Mouse (Mus musculus) lung, postnatal 0 days (tissue): Measurements from ENCODE around the gene Ralgps2.

Experiments used
- CTCF ChIP-seq: IDR thresholded peaks from 2 replicates; pipeline ENCODE4 v1.5.1; 2016; ENCODE audit warnings: antibody characterized with exemption, mild to moderate bottlenecking
- EP300 ChIP-seq: IDR thresholded peaks from 2 replicates; pipeline ENCODE4 v1.6.1; 2016; ENCODE audit warnings: antibody characterized with exemption, mild to moderate bottlenecking, control low read depth

DNA sequence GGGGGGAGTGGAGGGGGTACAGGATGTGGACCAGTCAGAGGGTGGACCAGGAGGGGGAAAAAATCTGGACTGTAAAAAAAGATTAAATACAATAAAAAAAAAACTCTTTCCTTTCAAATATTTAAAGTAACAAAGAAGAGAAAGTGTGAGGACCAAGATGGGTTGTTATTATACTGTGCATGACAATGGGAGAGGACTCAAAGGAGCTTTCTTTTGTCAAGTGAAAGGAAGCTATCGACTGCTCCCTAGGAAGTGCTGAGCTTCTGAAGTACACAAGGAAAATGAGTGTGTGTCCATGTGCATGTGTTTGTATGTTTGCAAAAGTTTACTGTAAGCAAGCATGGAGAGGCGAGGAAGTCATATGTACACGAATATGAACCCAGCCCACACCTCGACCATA lies 40.3 kb upstream of the Ralgps2 start:
- no peak for TF ChIP-seq CTCF
- no peak for TF ChIP-seq EP300
